Mouse (Mus musculus): ENCODE data around the gene Zfp277. TPM values are rescaled to one million over a fixed set of nuclear protein-coding genes. Genes with fewer than 3 reads are reported as not detected.

Gene Zfp277
- polyA plus RNA-seq (2016; fragmentation: Nextera tagmentation; extraction: Ambion mirVana), result 32.4 and 38.9 TPM in 2 replicates

GRCm38 (mm10) chr12:40445648-40446449 lies at the start of gene Zfp277, which contains the start of gene Dock4:
TSS of gene Zfp277 (minus strand) at chr12:40445902.
TSS of gene Dock4 (plus strand) at chr12:40445952.
- Histone ChIP-seq H3K36me3 (no peaks in the 10 kb centered on the region), H3K27me3 (ENCODE audit: insufficient read depth, poor library complexity, severe bottlenecking) (no peaks in the 10 kb centered on the region), H3K4me3 (peak within 1 kb of the TSS; percentile 87), H3K4me1 (peaks cover 33% of the 10 kb centered on the region), H3K27ac (peak within 1 kb of the TSS; percentile 88), H3K9me3 (no peaks in the 10 kb centered on the region)
- WGBS, result under 1% methylated on average over 78 of the region's 80 CpGs
- DNase-seq (ENCODE audit: low spot score), result peak; percentile 100

GRCm38 (mm10) chr12:40486047-40486837 lies 40.5 kb upstream of the Zfp277 start:
- H3K27ac ChIP-seq, result no peak overlapping the region
- no peaks in the 10 kb centered on the region for H3K27me3 ChIP-seq (ENCODE audit: insufficient read depth, poor library complexity, severe bottlenecking)
- no peaks in the 10 kb centered on the region for H3K9me3 ChIP-seq
- 61% methylated on average over 12 of the region's 12 CpGs for WGBS
- H3K36me3 ChIP-seq, result no peaks in the 10 kb centered on the region
- H3K4me3 ChIP-seq, result no peak overlapping the region
- H3K4me1 ChIP-seq, result peaks cover 30% of the 10 kb centered on the region
- DNase-seq (ENCODE audit: low spot score), result no peak

GRCm38 (mm10) chr12:40485210-40485609 lies 39.5 kb upstream of the Zfp277 start:
- 79% methylated on average over 1 of the region's 1 CpGs for WGBS
- Histone ChIP-seq H3K36me3 (no peaks in the 10 kb centered on the region), H3K9me3 (no peaks in the 10 kb centered on the region), H3K27me3 (ENCODE audit: insufficient read depth, poor library complexity, severe bottlenecking) (no peaks in the 10 kb centered on the region), H3K4me3 (no peak overlapping the region), H3K4me1 (peaks cover 30% of the 10 kb centered on the region), H3K27ac (no peak overlapping the region)
- DNase-seq (ENCODE audit: low spot score), result no peak

- 22% methylated on average over 3 of the region's 3 CpGs for WGBS
Measured at GRCm38 (mm10) chr12:40484224-40484623, 38.5 kb upstream of the Zfp277 start.

GRCm38 (mm10) chr12:40477621-40478452 lies 32.1 kb upstream of the Zfp277 start:
- Histone ChIP-seq H3K27ac (no peak overlapping the region), H3K27me3 (ENCODE audit: insufficient read depth, poor library complexity, severe bottlenecking) (no peaks in the 10 kb centered on the region), H3K36me3 (no peaks in the 10 kb centered on the region), H3K4me1 (peaks cover 19% of the 10 kb centered on the region), H3K4me3 (no peak overlapping the region), H3K9me3 (no peaks in the 10 kb centered on the region)
- no peak for DNase-seq (ENCODE audit: low spot score)
- WGBS, result 61% methylated on average over 8 of the region's 8 CpGs

More at GRCm38 (mm10) chr12:40484224-40484623, 38.5 kb upstream of the Zfp277 start:
- Histone ChIP-seq H3K9me3 (no peaks in the 10 kb centered on the region), H3K36me3 (no peaks in the 10 kb centered on the region), H3K4me3 (no peak overlapping the region), H3K27ac (peak overlapping the region; percentile 26; the same call in 1 of the 2 replicates), H3K4me1 (peaks cover 30% of the 10 kb centered on the region), H3K27me3 (ENCODE audit: insufficient read depth, poor library complexity, severe bottlenecking) (no peaks in the 10 kb centered on the region)
- DNase-seq (ENCODE audit: low spot score), result no peak

- Histone ChIP-seq H3K9me3 (no peaks in the 10 kb centered on the region), H3K27me3 (ENCODE audit: insufficient read depth, poor library complexity, severe bottlenecking) (no peaks in the 10 kb centered on the region), H3K36me3 (no peaks in the 10 kb centered on the region), H3K27ac (no peak overlapping the region), H3K4me3 (no peak overlapping the region), H3K4me1 (peaks cover 34% of the 10 kb centered on the region)
- 46% methylated on average over 2 of the region's 2 CpGs for WGBS
- DNase-seq (ENCODE audit: low spot score), result no peak
Measured at GRCm38 (mm10) chr12:40473709-40474108, 28.0 kb upstream of the Zfp277 start.

GRCm38 (mm10) chr12:40471649-40472399 lies 26.1 kb upstream of the Zfp277 start:
- H3K4me3 ChIP-seq, result peak overlapping the region; percentile 40
- H3K4me1 ChIP-seq, result peaks cover 41% of the 10 kb centered on the region
- no peaks in the 10 kb centered on the region for H3K27me3 ChIP-seq (ENCODE audit: insufficient read depth, poor library complexity, severe bottlenecking)
- 33% methylated on average over 11 of the region's 11 CpGs for WGBS
- no peak for DNase-seq (ENCODE audit: low spot score)
- peak overlapping the region; percentile 52; the same call in 1 of the 2 replicates for H3K27ac ChIP-seq
- H3K9me3 ChIP-seq, result no peaks in the 10 kb centered on the region
- no peaks in the 10 kb centered on the region for H3K36me3 ChIP-seq

GRCm38 (mm10) chr12:40469009-40469408 lies 23.3 kb upstream of the Zfp277 start:
- no peak overlapping the region for H3K27ac ChIP-seq
- no peaks in the 10 kb centered on the region for H3K27me3 ChIP-seq (ENCODE audit: insufficient read depth, poor library complexity, severe bottlenecking)
- no peaks in the 10 kb centered on the region for H3K36me3 ChIP-seq
- H3K4me3 ChIP-seq, result no peak overlapping the region
- no peaks in the 10 kb centered on the region for H3K9me3 ChIP-seq
- no peak for DNase-seq (ENCODE audit: low spot score)
- H3K4me1 ChIP-seq, result peaks cover 54% of the 10 kb centered on the region
- WGBS, result 77% methylated on average over 5 of the region's 5 CpGs

- Histone ChIP-seq H3K27me3 (ENCODE audit: insufficient read depth, poor library complexity, severe bottlenecking) (no peaks in the 10 kb centered on the region), H3K9me3 (no peaks in the 10 kb centered on the region), H3K4me3 (no peak overlapping the region), H3K4me1 (peaks cover 54% of the 10 kb centered on the region), H3K36me3 (no peaks in the 10 kb centered on the region), H3K27ac (no peak overlapping the region)
- no peak for DNase-seq (ENCODE audit: low spot score)
- 82% methylated on average over 4 of the region's 4 CpGs for WGBS
Measured at GRCm38 (mm10) chr12:40468235-40468634, 22.5 kb upstream of the Zfp277 start.

- Histone ChIP-seq H3K9me3 (no peaks in the 10 kb centered on the region), H3K4me1 (peaks cover 46% of the 10 kb centered on the region), H3K36me3 (no peaks in the 10 kb centered on the region), H3K27ac (peak overlapping the region; percentile 60), H3K4me3 (no peak overlapping the region), H3K27me3 (ENCODE audit: insufficient read depth, poor library complexity, severe bottlenecking) (no peaks in the 10 kb centered on the region)
- 55% methylated on average over 6 of the region's 6 CpGs for WGBS
- no peak for DNase-seq (ENCODE audit: low spot score)
Measured at GRCm38 (mm10) chr12:40464282-40464681, 18.6 kb upstream of the Zfp277 start.

- no peak for DNase-seq (ENCODE audit: low spot score)
- 54% methylated on average over 2 of the region's 2 CpGs for WGBS
- H3K4me1 ChIP-seq, result peaks cover 50% of the 10 kb centered on the region
Measured at GRCm38 (mm10) chr12:40463828-40464227, 18.1 kb upstream of the Zfp277 start.

GRCm38 (mm10) chr12:40462693-40463235 lies 17.1 kb upstream of the Zfp277 start:
- DNase-seq (ENCODE audit: low spot score), result no peak
- H3K27me3 ChIP-seq (ENCODE audit: insufficient read depth, poor library complexity, severe bottlenecking), result no peaks in the 10 kb centered on the region
- H3K4me1 ChIP-seq, result peaks cover 45% of the 10 kb centered on the region
- 60% methylated on average over 7 of the region's 7 CpGs for WGBS
- no peak overlapping the region for H3K4me3 ChIP-seq
- H3K36me3 ChIP-seq, result no peaks in the 10 kb centered on the region
- H3K9me3 ChIP-seq, result no peaks in the 10 kb centered on the region
- no peak overlapping the region for H3K27ac ChIP-seq

More at GRCm38 (mm10) chr12:40463828-40464227, 18.1 kb upstream of the Zfp277 start:
- H3K36me3 ChIP-seq, result no peaks in the 10 kb centered on the region
- H3K9me3 ChIP-seq, result no peaks in the 10 kb centered on the region
- no peak overlapping the region for H3K4me3 ChIP-seq
- no peak overlapping the region for H3K27ac ChIP-seq
- H3K27me3 ChIP-seq (ENCODE audit: insufficient read depth, poor library complexity, severe bottlenecking), result no peaks in the 10 kb centered on the region
